ENCODE assay signal across 7 mouse cellular contexts in genomic region chr7:44433371-44433770, GRCm38 (mm10). TPM values are rescaled to one million over a fixed set of nuclear protein-coding genes. Genes with fewer than 3 reads are reported as not detected.
DNase-seq lines count a peak whose midpoint lies in the region; TF ChIP-seq lines count a peak whose summit lies in the region.

No protein-coding gene starts in this region.

- intact Hi-C loops in left cerebral cortex, adult 2 months (cut with DNase I), result no loop called here

- no peak for TF ChIP-seq CTCF in left cerebral cortex, adult 2 months (IDR thresholded peaks at IDR 0.05)

- WGBS in limb, embryonic 10.5 days, result 4% methylated on average over 7 of the region's 7 CpGs

- H3K9me3 ChIP-seq in limb, embryonic 10.5 days (replicated peaks), result no peaks in the 10 kb centered on the region

- H3K27me3 ChIP-seq in limb, embryonic 10.5 days (ENCODE audit: low read depth, poor library complexity, severe bottlenecking), result peaks cover 95% of the 10 kb centered on the region

- H3K4me3 ChIP-seq in limb, embryonic 10.5 days, result no peak overlapping the region
- no peak overlapping the region for H3K4me3 ChIP-seq in left cerebral cortex, adult 2 months

- DNase-seq in 3134 (ENCODE audit: extremely low read depth, insufficient read length, low spot score), result peak; percentile 36
- peak; percentile 57 for DNase-seq in 3T3-L1 (ENCODE audit: low read depth, low spot score)
- peak; percentile 60 for DNase-seq in embryo, embryonic 11.5 days (ENCODE audit: low read depth, low spot score)
- DNase-seq in limb, embryonic 10.5 days (ENCODE audit: low spot score), result peak; percentile 42
- DNase-seq in retina, embryonic 14.5 days (ENCODE audit: low spot score), result peak; percentile 79
- no peak for DNase-seq in left cerebral cortex, adult 2 months (ENCODE audit: extremely low spot score in 1 of 2, low spot score in 2 of 2)
- DNase-seq in ovary, adult 18-20 months (ENCODE audit: low spot score), result no peak

- peaks cover 20% of the 10 kb centered on the region for H3K4me1 ChIP-seq in limb, embryonic 10.5 days

- H3K36me3 ChIP-seq in limb, embryonic 10.5 days, result no peaks in the 10 kb centered on the region

- no peak overlapping the region for H3K27ac ChIP-seq in limb, embryonic 10.5 days
- no peak overlapping the region for H3K27ac ChIP-seq in left cerebral cortex, adult 2 months

RNA-seq across cellular contexts. Expression of gene Lrrc4b, which starts 4.6 kb away (rescaled TPM):
- 0.06 and 0.21 TPM in 2 replicates for polyA plus RNA-seq in limb, embryonic 10.5 days (2016; fragmentation: Nextera tagmentation; extraction: Ambion mirVana)
- total RNA-seq in left cerebral cortex, adult 2 months (2021), result 100 to 1,000 TPM; 278 to 294 TPM

RNA-seq across cellular contexts. Expression of gene Aspdh, which starts 31.8 kb away (rescaled TPM):
- polyA plus RNA-seq in limb, embryonic 10.5 days (2016; fragmentation: Nextera tagmentation; extraction: Ambion mirVana), result not detected in 2 replicates
- total RNA-seq in left cerebral cortex, adult 2 months (2021), result 10 to 100 TPM in 1 of 2 experiments, 1 to 10 TPM in 1; 9.8 to 10.0 TPM

RNA-seq across cellular contexts. Expression of gene Josd2, which starts 34.4 kb away (rescaled TPM):
- polyA plus RNA-seq in limb, embryonic 10.5 days (2016; fragmentation: Nextera tagmentation; extraction: Ambion mirVana), result 72.6 and 73.3 TPM in 2 replicates
- total RNA-seq in left cerebral cortex, adult 2 months (2021), result 10 to 100 TPM; 72.3 to 86.6 TPM

RNA-seq across cellular contexts. Expression of gene 1700008O03Rik, which starts 47.8 kb away (rescaled TPM):
- 0.50 and 0.68 TPM in 2 replicates for polyA plus RNA-seq in limb, embryonic 10.5 days (2016; fragmentation: Nextera tagmentation; extraction: Ambion mirVana)
- 1 to 10 TPM; 1.5 to 2.7 TPM for total RNA-seq in left cerebral cortex, adult 2 months (2021)

RNA-seq across cellular contexts. Expression of gene Syt3, which starts 49.5 kb away (rescaled TPM):
- polyA plus RNA-seq in limb, embryonic 10.5 days (2016; fragmentation: Nextera tagmentation; extraction: Ambion mirVana), result 1.1 and 1.9 TPM in 2 replicates
- 10 to 100 TPM; 59.5 to 63.7 TPM for total RNA-seq in left cerebral cortex, adult 2 months (2021)

Comparison
In these comparisons a context has a peak if more than half of its experiments do, and no peak if none do; other contexts are left out.
1. DNase-seq: peak in 3134 (single experiment), 3T3-L1 (single experiment), embryo, embryonic 11.5 days (single experiment), limb, embryonic 10.5 days (single experiment) and retina, embryonic 14.5 days (single experiment); none in left cerebral cortex, adult 2 months (0 of 2) and ovary, adult 18-20 months (single experiment).